Mouse (Mus musculus) embryonic fibroblast, embryonic 13.5 days (primary cell): Measurements from ENCODE around the gene Flywch2.

Experiments used
- CTCF ChIP-seq: IDR thresholded peaks from 2 replicates; pipeline ENCODE4 v1.5.1; 2011; ENCODE audit warnings: mild to moderate bottlenecking, control low read depth, low read length, moderate library complexity, borderline replicate concordance; ENCODE audit not compliant: insufficient read depth
- POLR2A ChIP-seq: IDR thresholded peaks from 2 replicates; pipeline ENCODE4 v1.6.1; 2011; ENCODE audit warnings: low read depth, mild to moderate bottlenecking, control low read depth, low read length, moderate library complexity

DNA sequence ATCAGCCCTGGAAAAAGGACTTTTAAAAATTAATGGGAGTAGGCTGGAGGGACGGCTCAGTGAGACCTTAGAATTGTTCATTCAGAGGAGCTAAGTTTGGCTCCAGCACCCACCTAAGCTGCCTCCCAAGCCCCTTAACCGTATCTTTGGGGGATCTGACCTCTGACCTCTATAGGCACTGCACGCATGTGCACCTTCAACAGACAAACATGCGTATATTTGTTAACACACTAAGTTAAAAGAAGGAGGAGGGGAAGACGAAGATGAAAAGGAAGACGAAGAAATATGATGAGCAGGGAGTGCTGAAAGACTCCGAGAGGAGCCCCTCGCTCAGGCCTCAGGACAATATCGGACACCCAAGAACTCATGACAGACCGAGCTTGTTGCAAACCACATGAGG lies 15.7 kb upstream of the Flywch2 start:
- TF ChIP-seq CTCF (no peak), POLR2A (no peak)
